Mouse (Mus musculus) C2C12 (cell line): ENCODE measurements around the gene Tbc1d14. TPM values are rescaled to one million over a fixed set of nuclear protein-coding genes. Genes with fewer than 3 reads are reported as not detected.

Source experiments
- H3K27me3 ChIP-seq: one replicate; pipeline ENCODE4 v1.6.1; 2011; ENCODE audit not compliant: control insufficient read depth, insufficient read depth, insufficient read length
- H3K36me3 ChIP-seq: one replicate; pipeline ENCODE4 v1.6.1; 2011; ENCODE audit not compliant: control insufficient read depth, insufficient read depth
- H3K4me3 ChIP-seq: one replicate; pipeline ENCODE4 v1.5.1; 2011; ENCODE audit warnings: mild to moderate bottlenecking, control low read depth; ENCODE audit not compliant: poor library complexity, insufficient read depth, severe bottlenecking
- H3K79me2 ChIP-seq: one replicate; pipeline ENCODE4 v1.6.1; 2011; ENCODE audit not compliant: control insufficient read depth, insufficient read depth
- H3K79me3 ChIP-seq: one replicate; pipeline ENCODE4 v1.6.1; 2011; ENCODE audit warnings: low read depth, control low read depth
- H3ac ChIP-seq: one replicate; pipeline ENCODE3; 2011; ENCODE audit warnings: low read depth; ENCODE audit not compliant: control insufficient read depth, insufficient read length
- CEBPB ChIP-seq: IDR thresholded peaks from one replicate; pipeline ENCODE4 v1.6.1; 2011; ENCODE audit warnings: low read depth, mild to moderate bottlenecking, control low read depth, moderate library complexity
- CTCF ChIP-seq: IDR thresholded peaks from one replicate; pipeline ENCODE4 v1.5.1; 2011; ENCODE audit not compliant: control insufficient read depth, insufficient read depth, insufficient read length
- FOSL1 ChIP-seq: IDR thresholded peaks from one replicate; pipeline ENCODE4 v1.8.0; 2011; ENCODE audit warnings: mild to moderate bottlenecking, low read length; ENCODE audit not compliant: poor library complexity, insufficient read depth, severe bottlenecking
- MAX ChIP-seq: IDR thresholded peaks from one replicate; pipeline ENCODE4 v1.6.1; 2011; ENCODE audit warnings: mild to moderate bottlenecking, control low read depth
- MYOD1 ChIP-seq: IDR thresholded peaks from one replicate; pipeline ENCODE4 v1.6.1; 2011; ENCODE audit warnings: low read depth; ENCODE audit not compliant: control insufficient read depth, insufficient read length
- MYOG ChIP-seq: IDR thresholded peaks from one replicate; pipeline ENCODE4 v1.6.1; 2011; ENCODE audit not compliant: control insufficient read depth, insufficient read length; ENCODE audit errors: extremely low read depth
- USF1 ChIP-seq: IDR thresholded peaks from one replicate; pipeline ENCODE4 v1.6.1; 2011; ENCODE audit warnings: low read depth, mild to moderate bottlenecking, control low read depth, moderate library complexity
- polyA plus RNA-seq: library from polyadenylated mRNA; unstranded; fragments of >200 nt; fragmentation: generic; extraction: Trizol; gene quantifications from one replicate; pipeline ENCODE4 v1.2.1, GENCODE M21; 2012; ENCODE audit warnings: missing spikeins

The Tbc1d14 gene
- polyA plus RNA-seq, 1 experiment: 10.7 TPM

GRCm38 (mm10) chr5:36440741-36441140 is 152.3 kb downstream of the Tbc1d14 start:
- Histone ChIP-seq H3ac (no peak overlapping the region), H3K36me3 (no peaks in the 10 kb centered on the region), H3K27me3 (peaks cover 13% of the 10 kb centered on the region), H3K79me2 (no peaks in the 10 kb centered on the region), H3K4me3 (no peak overlapping the region), H3K79me3 (no peaks in the 10 kb centered on the region)
- no peak for TF ChIP-seq MYOD1
- TF ChIP-seq MYOG: no peak
- TF ChIP-seq MAX: no peak
- no peak for TF ChIP-seq CTCF
- no peak for TF ChIP-seq CEBPB
- no peak for TF ChIP-seq FOSL1
- TF ChIP-seq USF1: no peak

Other genes starting within 250 kb of the Tbc1d14 start
- 67.7 TPM for gene Sorcs2, start 195.1 kb downstream of the Tbc1d14 start, polyA plus RNA-seq
- gene Grpel1, start 128.3 kb downstream of the Tbc1d14 start, polyA plus RNA-seq: 47.3 TPM
- 10.2 TPM for gene Tada2b, start 109.0 kb downstream of the Tbc1d14 start, polyA plus RNA-seq
- gene Ccdc96, start 108.7 kb downstream of the Tbc1d14 start, polyA plus RNA-seq: 0.42 TPM
- 8.6 TPM for gene D5Ertd579e, start 102.7 kb upstream of the Tbc1d14 start, polyA plus RNA-seq
- 18.7 TPM for gene Bloc1s4, start 155.4 kb upstream of the Tbc1d14 start, polyA plus RNA-seq
- gene Mrfap1, start 203.5 kb upstream of the Tbc1d14 start, polyA plus RNA-seq: 347 TPM
- 4.5 TPM for gene Man2b2, start 237.4 kb upstream of the Tbc1d14 start, polyA plus RNA-seq